Mouse (Mus musculus): ENCODE measurements around the gene Galr2. TPM values are rescaled to one million over a fixed set of nuclear protein-coding genes. Genes with fewer than 3 reads are reported as not detected.

The Galr2 gene
- not detected for total RNA-seq (2021)

DNA sequence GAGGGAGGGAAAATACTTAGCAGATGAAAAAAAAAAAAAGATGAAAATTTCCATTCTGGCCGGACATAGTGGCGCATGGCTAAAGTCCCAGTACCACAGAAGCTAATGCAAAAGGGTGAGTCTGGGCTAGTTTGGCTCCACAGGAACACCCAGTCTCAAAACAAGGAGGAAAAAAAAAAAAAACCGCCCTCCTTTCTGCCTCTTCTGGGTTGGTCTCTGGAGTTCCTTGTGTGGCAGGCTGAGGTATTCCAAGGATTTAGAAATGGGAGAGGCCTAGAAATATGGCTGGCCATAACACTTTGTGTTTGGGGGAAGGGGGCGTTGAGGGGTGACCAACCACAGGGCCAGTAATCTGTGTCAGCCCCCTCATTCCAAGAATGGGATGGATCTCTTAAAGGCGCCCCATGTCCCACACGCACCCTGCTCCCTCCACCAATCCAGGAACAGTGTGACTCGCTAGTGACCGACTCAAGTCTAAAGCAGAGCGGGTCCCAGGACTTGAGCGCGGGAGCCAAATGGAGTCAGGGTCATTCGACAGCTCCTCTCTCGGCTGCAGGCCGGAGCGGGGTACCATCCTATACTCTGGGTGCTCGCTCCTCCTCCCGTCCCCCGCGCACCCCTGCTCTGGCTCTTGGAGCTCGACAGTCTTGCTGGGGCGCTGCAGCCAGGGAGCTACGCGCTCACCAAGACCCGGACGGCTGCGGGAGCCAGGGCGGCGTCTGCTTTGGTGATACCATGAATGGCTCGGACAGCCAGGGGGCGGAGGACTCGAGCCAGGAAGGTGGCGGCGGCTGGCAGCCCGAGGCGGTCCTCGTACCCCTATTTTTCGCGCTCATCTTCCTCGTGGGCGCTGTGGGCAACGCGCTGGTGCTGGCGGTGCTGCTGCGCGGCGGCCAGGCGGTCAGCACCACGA lies at the start of gene Galr2:
Galr2 (plus strand) TSS at position 189 of the 913 bp plus-strand sequence.
- DNase-seq = no peak

- DNase-seq = no peak
Observed at GRCm38 (mm10) chr11:116232427-116232826, 48.3 kb upstream of the Galr2 start.

GRCm38 (mm10) chr11:116234901-116235300 lies 45.8 kb upstream of the Galr2 start:
- no peak for DNase-seq

DNA sequence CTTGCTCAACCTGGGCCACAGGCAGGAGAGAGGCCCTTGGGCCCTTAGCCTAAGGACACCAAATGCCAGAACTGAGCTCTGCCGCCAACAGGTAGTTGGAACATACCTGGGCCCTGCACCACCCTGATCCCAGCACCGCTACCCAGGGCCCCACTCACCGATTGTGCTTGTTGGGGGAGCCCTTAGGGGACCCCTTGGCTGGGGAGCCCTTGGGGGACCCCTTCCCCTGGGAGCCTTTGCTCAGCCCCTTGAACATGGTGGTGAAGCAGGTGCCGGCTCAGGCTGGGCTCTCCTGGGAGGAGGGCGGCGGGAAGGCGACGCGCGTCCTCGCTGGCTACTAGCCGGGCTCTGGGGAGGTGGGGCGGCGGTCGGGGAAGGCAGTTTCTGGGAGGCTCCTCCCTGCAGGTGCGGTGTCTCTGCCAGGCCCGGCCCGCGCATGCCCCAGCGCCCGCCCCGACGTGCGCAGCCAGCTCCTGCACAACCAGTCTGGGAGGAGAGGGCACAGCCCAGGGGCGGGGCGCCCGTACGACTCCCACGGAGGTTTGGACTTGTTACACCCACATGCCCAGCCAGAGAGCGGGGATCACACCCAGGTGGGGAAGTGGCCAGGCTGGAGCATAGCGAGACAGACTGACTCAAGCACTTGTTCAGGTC lies 42.9 kb upstream of the Galr2 start, which contains the start of gene Evpl:
Evpl (minus strand) TSS at position 336 of the 654 bp plus-strand sequence.
- no peak for DNase-seq

- no peak for DNase-seq
Observed at GRCm38 (mm10) chr11:116239797-116240196, 40.9 kb upstream of the Galr2 start.

- no peak for DNase-seq
Observed at GRCm38 (mm10) chr11:116241744-116242235, 38.9 kb upstream of the Galr2 start.

DNA sequence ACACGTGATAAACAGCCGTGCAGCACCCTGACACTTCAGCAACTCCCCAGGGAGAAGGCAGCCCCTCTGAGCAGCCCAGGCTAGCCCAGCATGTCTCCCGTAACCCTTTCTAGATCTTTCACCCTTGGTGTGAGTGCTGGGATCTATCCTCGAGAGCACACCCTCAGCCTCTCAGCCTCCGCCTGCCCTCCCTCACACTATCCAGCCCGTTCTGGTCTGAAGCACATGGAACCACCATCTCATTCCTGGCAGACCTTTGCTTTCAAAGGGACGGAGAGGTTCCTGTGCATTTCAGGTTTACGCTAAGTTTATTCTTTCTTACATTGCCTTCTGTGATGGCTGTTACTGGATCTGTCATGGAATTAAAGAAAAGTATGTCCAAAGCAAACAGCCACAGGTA lies 36.2 kb upstream of the Galr2 start:
- DNase-seq = no peak

GRCm38 (mm10) chr11:116245616-116246015 lies 35.1 kb upstream of the Galr2 start:
- no peak for DNase-seq

- DNase-seq = no peak
Observed at GRCm38 (mm10) chr11:116247502-116248222, 33.1 kb upstream of the Galr2 start.

DNA sequence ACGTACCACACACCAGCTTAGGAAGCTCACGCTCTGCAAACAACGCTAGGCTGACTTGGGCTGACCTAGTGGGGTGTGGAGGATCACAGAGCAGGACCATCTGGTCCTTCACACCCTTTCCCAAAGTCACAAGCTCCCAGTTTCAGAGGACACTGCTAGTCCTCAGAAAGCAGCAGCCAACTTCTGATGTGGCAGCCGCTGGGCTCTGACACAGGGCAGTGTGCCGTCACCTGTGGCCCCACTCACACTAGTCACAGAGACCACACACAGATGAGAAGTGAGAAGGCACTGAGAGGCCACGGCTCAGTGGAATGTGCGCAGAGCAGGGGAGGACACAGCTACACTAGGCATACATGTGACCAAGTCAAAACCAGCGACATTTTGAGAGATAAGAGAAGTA lies 29.8 kb upstream of the Galr2 start:
- DNase-seq = no peak

- no peak for DNase-seq
Observed at GRCm38 (mm10) chr11:116253076-116253600, 27.6 kb upstream of the Galr2 start.

DNA sequence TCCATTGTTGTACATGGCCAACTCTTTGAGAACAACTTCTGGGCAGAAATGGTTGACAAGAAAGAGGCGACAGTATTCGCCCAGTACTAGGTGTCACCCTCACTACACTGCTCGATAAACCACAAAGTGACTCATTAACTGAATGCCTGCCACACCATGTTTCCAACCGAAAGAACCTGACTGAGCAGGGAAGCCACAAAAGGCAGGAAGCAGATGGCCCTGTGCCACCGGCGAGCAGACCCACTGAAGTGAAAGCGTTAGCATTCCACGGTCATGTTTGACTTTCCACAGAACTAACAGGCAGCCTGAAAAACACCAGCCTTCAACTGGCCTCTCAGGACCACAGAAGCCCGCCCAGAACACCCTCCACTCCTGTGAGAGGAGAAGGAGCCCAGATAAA lies 26.1 kb upstream of the Galr2 start:
- no peak for DNase-seq

GRCm38 (mm10) chr11:116255090-116255981 lies 25.4 kb upstream of the Galr2 start:
- no peak for DNase-seq

- no peak for DNase-seq
Observed at GRCm38 (mm10) chr11:116255982-116256675, 24.6 kb upstream of the Galr2 start.

GRCm38 (mm10) chr11:116259461-116259860 lies 21.3 kb upstream of the Galr2 start:
- DNase-seq = no peak

DNA sequence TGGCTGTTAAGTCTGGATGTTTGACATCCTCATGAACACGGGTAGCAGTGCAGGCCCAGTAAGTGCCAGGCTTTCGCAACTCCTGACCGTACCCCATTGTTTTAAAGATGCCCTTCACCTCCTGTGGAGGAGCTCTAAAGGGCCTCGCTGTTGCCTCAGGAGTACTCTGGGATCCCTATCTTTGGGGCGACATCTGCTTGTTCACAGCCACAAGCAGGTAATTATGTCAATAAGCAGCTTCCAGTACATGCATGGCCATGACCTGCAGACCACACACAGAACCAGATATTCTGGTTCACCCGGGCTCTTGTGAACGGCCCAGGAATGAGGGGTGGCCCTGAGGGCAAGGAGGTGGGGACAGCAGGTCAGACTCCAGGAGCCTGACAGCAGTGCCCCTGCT lies 20.5 kb upstream of the Galr2 start:
- no peak for DNase-seq

GRCm38 (mm10) chr11:116265352-116265751 lies 15.4 kb upstream of the Galr2 start:
- DNase-seq = no peak

GRCm38 (mm10) chr11:116265850-116266249 lies 14.9 kb upstream of the Galr2 start:
- DNase-seq = no peak

- no peak for DNase-seq
Observed at GRCm38 (mm10) chr11:116267637-116268036, 13.1 kb upstream of the Galr2 start.

DNA sequence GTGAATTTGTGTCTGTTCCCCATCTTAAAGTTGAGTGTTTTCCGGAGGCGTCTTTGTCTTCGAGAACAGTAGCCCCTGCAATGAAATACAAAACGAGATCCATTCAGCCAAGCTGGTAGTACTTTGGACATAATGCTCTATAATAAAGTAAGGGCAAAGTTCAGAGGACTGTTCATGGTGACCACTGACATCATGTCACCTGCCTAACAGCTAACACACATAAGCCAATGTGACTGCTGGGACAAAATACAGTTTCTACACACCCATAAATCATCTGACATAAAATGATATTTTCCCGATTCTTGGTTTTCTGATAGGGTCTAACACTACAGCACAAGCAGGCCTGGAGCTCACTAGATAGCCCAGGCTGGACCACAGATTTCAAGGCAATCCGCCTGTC lies 12.4 kb upstream of the Galr2 start:
- DNase-seq = no peak

DNA sequence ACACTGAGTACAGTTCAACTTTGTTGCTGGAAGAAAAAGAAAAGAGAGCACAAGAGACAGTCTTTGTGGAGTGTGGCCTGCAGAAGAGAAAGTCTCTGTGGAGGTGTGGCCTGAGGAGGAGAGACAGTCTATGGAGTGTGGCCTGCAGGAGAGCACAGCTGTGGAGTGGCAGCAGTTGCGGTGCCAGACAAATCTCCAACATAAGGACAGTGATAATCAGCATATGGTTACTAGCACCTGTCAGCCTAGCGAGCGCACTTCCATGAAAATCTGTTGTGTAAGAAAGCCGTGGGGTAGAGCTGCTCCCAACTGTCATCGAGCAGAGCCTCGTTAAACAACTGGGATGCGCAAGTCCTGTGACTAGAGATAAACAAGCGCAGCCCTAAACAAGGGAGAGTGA lies 11.2 kb upstream of the Galr2 start:
- no peak for DNase-seq

Measured in layer of hippocampus, postnatal 36 days (tissue).